Mouse (Mus musculus) stomach, embryonic 16.5 days (tissue): ENCODE data around the gene Myh9. TPM values are rescaled to one million over a fixed set of nuclear protein-coding genes. Genes with fewer than 3 reads are reported as not detected.
"Not testable (repeated sequence)": the region's sequence is repeated elsewhere in the genome, so short reads cannot be mapped to it uniquely, and the experiment has no call there.

Experiments used
- ATAC-seq: fragments of 200-750 bp; cut with Nextera tagmentation; 2 replicates; pipeline ENCODE4 v1.8.0; 2017; ENCODE audit warnings: moderate number of reproducible peaks, moderate TSS enrichment; ENCODE audit not compliant: insufficient read depth, low FRiP score
- H3K27ac ChIP-seq: fragments of 300-500 bp; sonication (generic); 2 replicates; pipeline ENCODE4 v1.5.1; 2014; ENCODE audit warnings: low read length
- H3K27me3 ChIP-seq: fragments of 300-500 bp; sonication (generic); 2 replicates; pipeline ENCODE4 v1.6.1; 2014; ENCODE audit warnings: low read length, control low read depth, mixed read lengths; ENCODE audit not compliant: control insufficient read depth, insufficient read depth
- H3K36me3 ChIP-seq: fragments of 300-500 bp; sonication (generic); 2 replicates; pipeline ENCODE4 v1.6.1; 2014; ENCODE audit warnings: low read length; ENCODE audit not compliant: control insufficient read depth, insufficient read depth
- H3K4me1 ChIP-seq: fragments of 300-500 bp; sonication (generic); 2 replicates; pipeline ENCODE4 v1.6.1; 2014; ENCODE audit warnings: low read length, control low read depth, mixed read lengths; ENCODE audit not compliant: control insufficient read depth, insufficient read depth
- H3K4me2 ChIP-seq: fragments of 300-500 bp; sonication (generic); 2 replicates; pipeline ENCODE4 v1.6.1; 2014; ENCODE audit warnings: low read depth, low read length, mixed read lengths
- H3K4me3 ChIP-seq: fragments of 300-500 bp; sonication (generic); replicated peaks from 2 replicates; pipeline ENCODE4 v1.5.1; 2014; ENCODE audit warnings: mild to moderate bottlenecking, low read length
- H3K9ac ChIP-seq: fragments of 300-500 bp; sonication (generic); 2 replicates; pipeline ENCODE4 v1.6.1; 2014; ENCODE audit warnings: low read length
- H3K9me3 ChIP-seq: fragments of 300-500 bp; sonication (generic); replicated peaks from 2 replicates; pipeline ENCODE4 v1.6.1; 2016; ENCODE audit warnings: low read length, control low read depth; ENCODE audit not compliant: control insufficient read depth
- WGBS: fragments of 180-500 bp; shearing (Covaris S2); extraction: QIAGEN DNeasy Blood & Tissue Kit; methylation state at CpG from one replicate; pipeline ENCODE4 v1.1.7; 2014; 5-methylcytosine and 5-hydroxymethylcytosine counted together
- polyA plus RNA-seq: library from polyadenylated mRNA; unstranded; fragments of >200 nt; fragmentation: Nextera tagmentation; extraction: Ambion mirVana; gene quantifications from 2 replicates; pipeline ENCODE4 v1.2.1, GENCODE M21; 2015

Gene Myh9
- polyA plus RNA-seq, 1 experiment from 2014 or later = 54.5 TPM

DNA sequence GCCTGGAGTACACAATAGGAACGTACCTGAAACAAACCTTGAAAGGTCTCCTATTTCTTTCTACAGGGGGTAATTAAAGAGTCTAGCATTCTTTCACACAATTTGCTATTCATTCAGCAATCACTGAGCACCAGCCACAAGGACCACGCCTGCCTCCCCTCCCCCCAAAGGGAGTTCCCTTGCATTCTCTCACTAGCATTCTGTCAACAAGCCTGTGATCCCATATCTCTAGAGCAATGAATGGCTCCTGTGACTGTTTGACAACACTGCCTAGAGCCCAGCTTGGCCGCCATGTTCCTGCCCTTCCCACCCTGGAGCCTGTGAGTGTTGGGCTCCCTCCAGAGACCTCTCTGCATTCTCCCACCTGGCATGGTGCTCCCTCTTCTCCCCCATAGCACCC is 5.9 kb upstream of the Myh9 start:
- peaks cover 12% of the 10 kb centered on the region for H3K4me1 ChIP-seq
- ATAC-seq = no peak
- no peak overlapping the region for H3K4me3 ChIP-seq
- no peaks in the 10 kb centered on the region for H3K27me3 ChIP-seq
- H3K9ac ChIP-seq = no peak overlapping the region
- H3K4me2 ChIP-seq = no peak overlapping the region
- H3K36me3 ChIP-seq = no peaks in the 10 kb centered on the region
- WGBS = 60% methylated on average over 3 of the region's 3 CpGs
- no peaks in the 10 kb centered on the region for H3K9me3 ChIP-seq
- H3K27ac ChIP-seq = no peak overlapping the region

DNA sequence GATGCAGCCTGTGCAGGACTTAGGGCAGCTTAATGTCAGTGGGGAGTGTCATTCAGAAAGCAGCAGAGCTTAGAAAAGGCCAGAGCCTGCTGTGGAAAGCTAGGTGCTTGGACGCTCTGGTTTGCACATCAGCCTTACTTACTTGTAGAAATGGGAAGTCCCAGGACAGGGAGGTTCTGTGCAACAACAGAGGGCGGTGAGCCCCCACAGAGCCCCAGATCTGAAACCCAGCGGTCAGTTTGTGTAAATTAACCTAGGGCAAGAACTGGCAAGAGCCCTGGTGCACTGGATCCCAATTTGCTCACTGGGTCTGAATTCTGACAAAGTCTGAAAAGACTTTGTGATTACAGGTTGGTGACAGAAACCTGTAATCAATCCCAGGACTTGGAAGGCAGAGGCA is 5.1 kb upstream of the Myh9 start:
- Histone ChIP-seq H3K9me3 (no peaks in the 10 kb centered on the region), H3K27ac (no peak overlapping the region), H3K36me3 (no peaks in the 10 kb centered on the region), H3K4me2 (no peak overlapping the region), H3K4me1 (peaks cover 12% of the 10 kb centered on the region), H3K9ac (no peak overlapping the region), H3K27me3 (no peaks in the 10 kb centered on the region), H3K4me3 (no peak overlapping the region)
- no peak for ATAC-seq
- 67% methylated on average over 3 of the region's 3 CpGs for WGBS

DNA sequence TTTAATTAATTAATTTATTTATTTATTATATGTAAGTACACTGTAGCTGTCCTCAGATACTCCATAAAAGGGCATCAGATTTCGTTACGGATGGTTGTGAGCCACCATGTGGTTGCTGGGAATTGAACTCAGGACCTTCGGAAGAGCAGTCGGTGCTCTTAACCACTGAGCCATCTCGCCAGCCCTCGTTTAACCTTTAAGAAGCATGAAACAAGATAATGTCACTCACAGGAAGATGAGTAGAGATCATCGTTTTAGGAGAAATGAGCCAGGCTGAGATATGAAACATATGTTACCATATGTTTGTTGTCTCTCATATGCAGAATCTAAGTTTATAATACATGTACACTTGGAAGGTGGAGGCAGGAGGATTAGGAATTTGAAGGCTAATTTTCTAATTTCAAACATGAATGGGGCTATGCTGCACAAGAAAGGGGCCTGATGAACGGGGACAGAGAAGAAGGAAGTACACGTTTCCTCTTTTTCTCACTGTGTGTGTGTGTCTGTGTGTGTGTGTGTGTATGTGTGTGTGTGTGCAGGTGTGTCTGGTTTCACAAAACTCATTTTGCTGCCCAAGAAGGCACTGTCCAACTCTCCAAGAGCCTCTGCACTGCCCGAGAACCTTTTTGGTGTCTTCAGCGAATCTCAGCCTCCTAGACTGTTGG is 4.1 kb upstream of the Myh9 start:
- H3K27me3 ChIP-seq, H3K4me2 ChIP-seq, H3K9me3 ChIP-seq, H3K9ac ChIP-seq, H3K27ac ChIP-seq, H3K36me3 ChIP-seq, ATAC-seq, H3K4me1 ChIP-seq, H3K4me3 ChIP-seq: not testable (repeated sequence)
- WGBS = 77% methylated on average over 11 of the region's 11 CpGs

DNA sequence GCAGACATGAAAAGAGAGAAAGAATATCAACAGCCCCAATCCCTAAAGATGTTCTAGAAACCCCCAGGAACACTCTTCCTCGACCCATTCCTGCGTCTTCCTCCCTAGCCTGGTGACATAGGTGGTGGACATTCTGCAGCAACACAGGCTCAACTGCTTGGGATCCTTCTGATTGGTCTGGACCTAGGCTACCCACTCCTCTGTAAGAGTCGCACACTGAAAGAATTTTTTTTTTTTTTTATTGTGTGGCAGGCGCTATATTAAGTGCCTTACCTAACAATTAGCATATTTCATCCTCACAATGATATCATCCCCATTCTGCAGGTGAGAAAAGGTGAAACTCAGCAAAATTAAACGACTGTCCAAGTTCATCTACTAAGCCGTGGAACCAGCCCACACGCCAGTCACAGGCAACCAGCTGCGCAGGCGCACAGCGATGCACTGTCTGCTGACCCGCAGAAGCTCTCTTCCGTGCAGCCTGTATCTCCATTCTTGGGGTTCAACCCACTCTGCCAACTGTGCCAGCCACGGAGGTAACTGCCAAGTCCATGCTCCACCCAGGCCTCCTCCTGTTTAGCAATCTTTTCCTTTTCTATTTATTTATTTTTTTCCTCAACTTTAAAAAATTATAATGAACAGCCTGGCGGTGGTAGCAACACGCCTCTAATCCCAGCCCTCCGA is 3.1 kb upstream of the Myh9 start:
- no peaks in the 10 kb centered on the region for H3K36me3 ChIP-seq
- H3K9ac ChIP-seq = no peak overlapping the region
- no peak overlapping the region for H3K27ac ChIP-seq
- 81% methylated on average over 16 of the region's 16 CpGs for WGBS
- H3K4me2 ChIP-seq = no peak overlapping the region
- H3K4me1 ChIP-seq = peaks cover 6% of the 10 kb centered on the region
- H3K4me3 ChIP-seq = no peak overlapping the region
- H3K9me3 ChIP-seq = no peaks in the 10 kb centered on the region
- ATAC-seq = no peak
- no peaks in the 10 kb centered on the region for H3K27me3 ChIP-seq

DNA sequence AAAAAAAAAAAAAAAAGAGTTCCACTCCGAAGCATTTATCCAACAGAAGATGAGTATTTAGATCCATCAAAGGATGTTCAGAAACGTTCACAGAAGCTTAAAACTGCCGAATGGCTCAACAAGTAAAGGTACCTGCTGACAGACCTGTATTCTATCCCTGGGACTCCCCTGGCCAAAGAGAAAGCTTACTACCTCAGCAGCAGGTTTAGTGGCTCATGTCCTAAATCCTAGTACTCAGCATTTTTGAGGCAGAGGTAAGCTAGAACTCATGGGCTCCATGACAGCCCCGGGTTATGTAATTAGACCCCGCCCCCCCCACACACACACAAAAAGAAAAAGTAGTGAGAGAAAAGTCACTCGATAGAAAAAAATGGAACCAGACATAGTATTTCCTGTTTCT is 2.1 kb upstream of the Myh9 start:
- WGBS = 63% methylated on average over 6 of the region's 6 CpGs
- Histone ChIP-seq H3K9me3 (no peaks in the 10 kb centered on the region), H3K27me3 (no peaks in the 10 kb centered on the region), H3K27ac (no peak overlapping the region), H3K4me2 (no peak overlapping the region), H3K36me3 (no peaks in the 10 kb centered on the region), H3K9ac (no peak overlapping the region), H3K4me1 (peaks cover 14% of the 10 kb centered on the region), H3K4me3 (no peak overlapping the region)
- no peak for ATAC-seq

DNA sequence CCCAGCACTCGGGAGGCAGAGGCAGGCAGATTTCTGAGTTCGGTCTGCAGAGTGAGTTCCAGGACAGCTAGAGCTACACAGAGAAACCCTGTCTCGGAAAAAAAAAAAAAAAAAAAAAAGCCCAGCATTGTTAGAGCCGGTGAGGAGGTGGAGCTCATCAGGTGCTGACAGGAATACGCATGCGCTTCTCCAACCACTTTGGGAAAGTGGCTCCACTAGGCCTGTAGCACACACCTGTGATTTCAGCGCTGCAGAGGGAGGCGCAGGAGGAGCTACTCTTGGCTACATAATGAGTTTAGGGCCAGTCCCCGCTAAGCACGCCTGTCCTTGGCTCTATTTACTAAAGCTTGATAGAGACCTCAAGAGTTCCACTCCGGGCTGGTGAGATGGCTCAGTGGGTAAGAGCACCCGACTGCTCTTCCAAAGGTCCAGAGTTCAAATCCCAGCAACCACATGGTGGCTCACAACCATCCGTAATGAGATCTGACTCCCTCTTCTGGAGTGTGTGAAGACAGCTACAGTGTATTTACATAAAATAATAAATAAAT is 1.6 kb upstream of the Myh9 start:
- peak overlapping the region; percentile 92 for H3K27ac ChIP-seq
- H3K4me1 ChIP-seq = peaks cover 15% of the 10 kb centered on the region
- not testable (repeated sequence) for ATAC-seq, H3K4me2 ChIP-seq, H3K27me3 ChIP-seq, H3K9ac ChIP-seq, H3K4me3 ChIP-seq, H3K9me3 ChIP-seq, H3K36me3 ChIP-seq
- WGBS = 57% methylated on average over 12 of the region's 13 CpGs

DNA sequence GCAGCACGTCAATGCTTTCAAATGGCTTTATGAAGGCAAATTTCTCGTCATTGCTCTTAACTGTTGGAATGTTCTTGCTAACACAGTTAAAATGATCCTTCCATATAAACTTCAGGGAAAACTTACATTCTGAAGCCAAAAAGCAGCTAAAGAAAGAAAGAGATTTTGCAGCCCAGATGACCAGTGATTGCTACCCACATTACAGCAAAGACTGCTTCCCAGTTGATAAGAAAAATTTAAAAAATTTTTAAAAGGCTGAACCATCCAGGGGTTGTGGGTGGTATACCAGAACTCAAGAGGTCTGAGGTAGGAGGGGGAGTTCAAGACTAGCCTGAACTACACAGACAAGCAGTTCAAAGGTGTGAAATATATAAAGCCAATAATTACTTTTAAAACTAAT is 1.1 kb upstream of the Myh9 start:
- no peak for ATAC-seq
- H3K9me3 ChIP-seq = no peaks in the 10 kb centered on the region
- H3K4me3 ChIP-seq = peak overlapping the region; percentile 98

DNA sequence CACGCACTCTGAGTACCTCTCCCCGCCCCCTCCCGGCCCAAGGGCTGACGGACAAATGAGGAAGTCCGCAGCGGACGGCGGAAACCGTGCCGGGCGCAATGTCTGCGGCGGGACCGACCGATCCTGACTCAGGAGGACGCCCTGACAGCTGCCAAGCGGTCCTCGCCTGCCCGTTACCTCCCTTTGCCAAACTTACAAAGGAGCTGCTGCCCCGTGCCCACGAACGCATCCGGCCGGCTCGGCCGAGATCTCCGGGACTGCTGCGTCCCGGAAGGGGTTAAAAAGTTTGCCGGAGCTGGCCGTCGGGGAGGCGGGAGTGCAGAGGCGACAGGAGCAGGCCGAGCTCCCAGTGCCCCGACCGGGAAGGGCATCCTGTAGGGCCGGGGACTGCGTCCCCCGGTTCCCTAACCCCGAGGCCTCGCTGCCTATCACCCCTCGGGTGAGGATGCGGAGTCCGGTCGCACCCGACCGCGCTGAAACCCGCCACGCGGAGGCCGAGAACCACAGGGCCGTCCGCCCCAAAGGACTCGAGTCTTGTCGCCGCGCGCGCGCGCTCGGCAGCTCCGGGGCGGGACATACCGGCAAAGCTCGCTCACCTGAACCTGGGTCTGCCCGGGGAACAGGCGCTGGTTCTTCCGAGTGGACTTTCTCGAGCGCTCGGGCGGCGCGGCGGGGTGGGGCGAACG is 471 bp downstream of the Myh9 start:
- Histone ChIP-seq H3K36me3 (no peaks in the 10 kb centered on the region), H3K9ac (peak overlapping the region; percentile 97), H3K27me3 (no peaks in the 10 kb centered on the region), H3K9me3 (no peaks in the 10 kb centered on the region), H3K4me2 (peak overlapping the region; percentile 80), H3K4me1 (peaks cover 34% of the 10 kb centered on the region), H3K4me3 (peak overlapping the region; percentile 98), H3K27ac (peak overlapping the region; percentile 98)
- ATAC-seq = no peak
- WGBS = under 1% methylated on average over 79 of the region's 80 CpGs

More for the DNA sequence above, 1.1 kb upstream of the Myh9 start:
- 9% methylated on average over 2 of the region's 2 CpGs for WGBS
- Histone ChIP-seq H3K4me2 (peak overlapping the region; percentile 67), H3K36me3 (no peaks in the 10 kb centered on the region), H3K4me1 (peaks cover 20% of the 10 kb centered on the region), H3K27ac (peak overlapping the region; percentile 92), H3K27me3 (no peaks in the 10 kb centered on the region), H3K9ac (no peak overlapping the region)
